Mouse (Mus musculus) granulocyte monocyte progenitor cell, adult 5-6 weeks (primary cell): Measurements from ENCODE around the gene Uncx. TPM values are rescaled to one million over a fixed set of nuclear protein-coding genes. Genes with fewer than 3 reads are reported as not detected.

Experiments
- ATAC-seq: replicated peaks from 2 replicates; pipeline ENCODE4 v1.8.0; 2016; ENCODE audit warnings: mild to moderate bottlenecking, moderate TSS enrichment, inconsistent platforms; ENCODE audit not compliant: poor library complexity, severe bottlenecking
- total RNA-seq, 2 experiments: library from RNA; stranded (forward) in 1 of 2; stranded (reverse) in 1 of 2; fragments of 200-712, 200-1000 nt in 1 of 2; fragments of >200 nt in 1 of 2; fragmentation: Nextera tagmentation in 1 of 2; gene quantifications; 2 replicates each; pipeline ENCODE4 v1.2.3; 2014 to 2017

Uncx gene
- total RNA-seq, 2 experiments from 2014 or later, result not detected

DNA sequence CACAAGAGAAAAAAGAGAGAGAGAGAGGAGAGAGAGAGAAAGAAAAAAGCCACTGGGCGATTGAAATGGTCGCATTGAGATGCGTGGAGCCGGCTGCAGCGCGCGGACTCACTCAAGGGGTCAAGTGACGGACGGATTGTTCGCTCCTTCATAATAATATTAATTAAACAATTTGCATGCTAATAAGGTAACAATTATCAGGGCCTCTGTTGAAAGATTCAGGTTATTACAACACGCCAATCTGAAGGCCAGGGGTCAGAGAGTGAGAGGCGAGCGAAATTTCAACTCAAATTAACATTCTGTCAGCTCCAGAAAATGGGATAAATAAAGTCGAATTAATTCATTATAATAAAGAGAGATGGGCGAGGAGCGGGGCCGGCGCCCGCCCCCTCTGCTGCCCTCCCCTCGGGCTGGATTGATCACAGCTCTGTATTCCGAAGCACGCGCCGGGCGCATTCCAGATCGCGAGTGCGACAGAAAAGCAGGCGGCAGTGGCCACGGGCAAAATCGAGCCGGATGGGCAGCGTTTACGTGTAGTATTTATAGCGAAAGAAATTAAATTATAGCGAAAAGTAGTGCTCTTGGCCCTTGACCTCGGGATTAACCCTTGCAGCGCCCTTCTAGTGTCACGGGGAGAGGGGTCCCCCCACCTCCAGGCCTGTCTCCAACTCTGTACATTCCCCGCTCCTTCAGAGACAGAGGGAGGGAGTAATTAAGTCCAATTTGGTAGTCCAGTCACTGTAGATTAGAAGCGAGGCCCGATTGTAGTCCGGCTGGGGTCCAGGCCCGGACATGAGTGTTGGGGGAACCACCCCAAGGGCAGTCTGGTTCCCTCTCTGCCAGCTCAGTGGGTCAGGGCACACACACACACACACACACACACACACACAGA is 1.9 kb upstream of the Uncx start:
- ATAC-seq, result no peak

DNA sequence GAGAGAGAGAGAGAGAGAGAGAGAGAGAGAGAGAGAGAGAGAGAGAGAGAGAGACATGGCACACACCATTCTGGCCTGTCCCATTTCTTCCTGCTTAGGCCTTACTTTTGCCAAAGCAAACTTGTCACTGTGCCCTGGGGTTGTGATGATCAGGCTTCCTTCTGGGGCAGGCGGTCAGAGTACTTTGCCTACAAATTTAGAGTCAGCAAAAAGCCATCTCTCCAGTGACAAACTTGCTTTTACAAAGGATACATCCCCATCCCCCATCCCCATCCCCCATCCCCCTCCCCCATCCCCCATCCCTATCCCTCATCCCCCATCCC is 1.3 kb upstream of the Uncx start:
- ATAC-seq, result no peak

DNA sequence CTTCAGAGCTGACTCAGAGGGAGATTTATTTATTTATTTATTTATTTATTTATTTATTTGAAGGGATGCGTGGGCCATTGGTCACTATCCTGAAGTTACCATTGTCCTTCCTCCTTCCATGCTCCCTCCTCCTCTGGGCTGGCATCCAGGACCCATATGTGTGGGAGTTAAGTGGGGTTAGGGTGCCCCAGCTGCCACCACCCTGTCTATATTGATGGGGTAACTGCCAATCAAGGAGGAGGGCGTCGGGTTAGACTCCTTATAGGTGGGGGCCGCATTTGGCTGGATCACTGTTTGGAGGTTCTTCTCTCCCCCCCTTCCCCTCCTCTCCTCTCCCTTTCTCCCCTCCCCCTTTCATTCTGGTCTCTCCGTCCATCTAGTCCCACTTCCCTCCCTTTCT is 738 bp upstream of the Uncx start:
- no peak for ATAC-seq

DNA sequence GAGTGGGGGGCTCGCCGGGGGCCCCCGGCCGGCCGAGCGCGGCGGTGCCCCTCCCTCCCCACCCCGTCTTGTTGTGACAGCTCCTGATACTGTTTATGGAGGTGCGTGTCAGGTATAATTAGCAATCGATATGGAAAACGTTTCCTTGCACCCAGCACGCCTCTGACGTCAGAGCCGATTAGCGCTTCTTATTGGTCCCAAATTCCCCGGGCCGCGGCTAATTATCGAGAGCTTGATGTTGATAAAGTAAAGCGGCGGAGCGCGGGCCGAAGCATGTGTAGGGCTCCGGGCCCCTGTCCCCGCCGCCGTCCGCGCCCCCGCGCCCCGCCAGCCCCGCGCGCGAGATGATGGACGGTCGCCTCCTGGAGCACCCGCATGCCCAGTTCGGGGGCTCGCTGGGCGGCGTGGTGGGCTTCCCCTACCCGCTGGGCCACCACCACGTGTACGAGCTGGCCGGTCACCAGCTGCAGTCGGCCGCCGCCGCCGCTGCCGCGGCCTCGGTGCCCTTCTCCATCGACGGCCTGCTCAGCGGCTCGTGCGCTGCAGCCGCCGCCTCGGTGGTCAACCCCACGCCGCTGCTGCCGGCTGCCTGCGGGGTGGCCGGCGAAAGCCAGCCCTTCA is 466 bp downstream of the Uncx start:
- no peak for ATAC-seq

DNA sequence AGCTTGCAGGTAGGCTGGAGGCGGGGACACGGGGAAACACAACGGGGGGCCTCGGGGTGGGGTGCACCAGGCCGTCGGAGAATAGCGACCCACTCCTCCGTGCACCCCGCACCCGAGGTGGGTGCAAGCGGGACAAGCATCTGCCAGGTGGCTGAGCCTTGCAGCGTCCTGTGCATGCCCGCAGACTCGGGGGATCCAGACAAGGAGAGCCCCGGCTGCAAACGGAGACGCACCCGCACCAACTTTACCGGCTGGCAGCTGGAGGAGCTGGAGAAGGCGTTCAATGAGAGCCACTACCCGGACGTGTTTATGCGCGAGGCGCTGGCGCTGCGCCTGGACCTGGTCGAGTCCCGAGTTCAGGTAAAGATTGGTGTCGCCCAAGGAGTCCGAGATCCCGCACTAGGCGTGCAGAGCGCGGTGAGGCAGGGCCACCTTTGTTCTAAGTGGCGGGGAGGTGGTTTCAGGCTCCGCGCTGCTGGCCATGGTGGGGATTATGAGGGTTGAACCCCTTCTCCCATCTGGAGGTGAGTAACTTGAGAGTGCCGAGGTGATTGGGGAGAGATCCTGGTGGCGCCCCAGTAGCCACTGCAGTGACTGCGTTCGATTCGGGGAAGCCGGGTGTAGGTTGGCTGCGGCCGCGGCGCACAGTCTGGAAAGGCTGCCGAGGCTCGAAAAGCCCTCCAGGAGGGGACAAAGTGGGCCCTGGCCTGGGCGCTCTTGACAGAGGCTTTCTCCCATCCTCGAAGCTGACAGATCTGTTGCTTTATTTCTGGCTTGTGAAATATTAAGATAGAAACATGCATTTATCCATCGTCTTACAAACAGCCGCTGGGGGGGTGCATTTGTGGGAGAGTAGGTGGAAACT is 1.2 kb downstream of the Uncx start:
- no peak for ATAC-seq

DNA sequence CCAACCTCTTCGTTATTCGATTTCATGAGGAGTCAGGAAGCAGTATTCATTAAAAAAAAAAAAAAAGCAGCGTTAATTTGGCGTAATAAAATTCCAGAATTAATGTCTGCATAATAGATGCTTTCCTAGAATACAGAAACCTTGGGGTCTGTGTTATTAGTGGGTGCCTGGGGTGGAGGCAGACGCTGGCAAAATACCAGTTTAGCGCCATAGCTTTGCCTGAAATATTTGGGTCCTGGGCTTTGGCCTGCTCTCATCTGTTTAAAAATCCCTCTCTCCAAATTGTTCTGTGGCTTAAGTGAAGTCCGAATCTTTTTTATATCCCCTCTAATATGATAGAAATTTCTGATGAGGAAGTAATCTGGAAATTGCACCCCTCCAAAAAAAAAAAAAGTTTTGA is 1.9 kb downstream of the Uncx start:
- ATAC-seq, result no peak

DNA sequence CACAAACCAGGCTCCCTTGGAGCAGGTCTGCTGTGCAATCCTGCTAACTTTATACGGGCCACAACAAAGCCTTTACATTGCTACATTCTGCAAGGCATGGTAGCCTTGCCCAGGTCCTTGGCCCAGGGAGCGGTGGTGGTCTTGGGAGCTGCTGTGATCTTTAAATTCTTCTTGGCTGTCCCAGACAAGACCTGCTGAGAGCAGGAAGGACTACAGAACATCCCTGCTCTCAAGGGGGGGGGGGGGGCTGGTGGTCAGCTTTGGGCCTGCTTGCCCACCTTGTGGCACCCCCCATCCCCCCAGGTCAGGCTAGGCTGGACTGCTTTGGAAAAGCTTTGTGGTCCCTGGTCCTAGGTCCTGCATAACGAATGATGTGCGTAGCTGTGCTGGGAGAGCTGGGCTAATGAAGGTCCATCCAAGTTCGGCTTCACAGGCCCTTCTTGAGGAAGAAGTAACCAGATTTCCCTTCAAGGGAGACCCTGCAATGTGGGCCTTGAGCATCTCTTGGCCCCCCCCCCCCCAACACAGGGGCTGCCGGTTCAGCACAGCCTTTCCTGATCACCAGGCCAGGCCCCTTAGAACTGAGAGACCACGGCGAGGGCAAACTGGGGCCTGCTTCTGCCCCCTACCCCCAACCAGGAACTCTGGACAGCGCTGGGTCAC is 2.5 kb downstream of the Uncx start:
- no peak for ATAC-seq

DNA sequence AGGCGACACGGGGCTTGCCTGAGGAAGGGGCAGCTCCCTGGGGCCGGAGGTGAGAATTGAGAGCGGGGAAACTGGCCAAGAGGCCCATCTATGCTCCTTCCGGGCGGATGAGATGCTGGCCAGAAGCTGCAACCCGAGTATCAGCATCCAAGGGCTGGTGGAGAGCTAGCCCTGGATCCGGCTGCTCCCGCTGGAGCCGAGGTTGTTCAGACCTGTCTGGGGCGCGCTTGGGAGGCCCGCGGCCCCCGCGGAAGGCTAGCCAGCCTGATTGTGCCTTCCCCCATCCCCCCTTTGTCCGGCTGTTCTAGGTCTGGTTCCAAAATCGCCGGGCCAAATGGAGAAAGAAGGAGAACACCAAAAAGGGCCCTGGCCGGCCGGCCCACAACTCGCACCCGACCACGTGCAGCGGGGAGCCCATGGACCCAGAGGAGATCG is 3.1 kb downstream of the Uncx start:
- ATAC-seq, result no peak

DNA sequence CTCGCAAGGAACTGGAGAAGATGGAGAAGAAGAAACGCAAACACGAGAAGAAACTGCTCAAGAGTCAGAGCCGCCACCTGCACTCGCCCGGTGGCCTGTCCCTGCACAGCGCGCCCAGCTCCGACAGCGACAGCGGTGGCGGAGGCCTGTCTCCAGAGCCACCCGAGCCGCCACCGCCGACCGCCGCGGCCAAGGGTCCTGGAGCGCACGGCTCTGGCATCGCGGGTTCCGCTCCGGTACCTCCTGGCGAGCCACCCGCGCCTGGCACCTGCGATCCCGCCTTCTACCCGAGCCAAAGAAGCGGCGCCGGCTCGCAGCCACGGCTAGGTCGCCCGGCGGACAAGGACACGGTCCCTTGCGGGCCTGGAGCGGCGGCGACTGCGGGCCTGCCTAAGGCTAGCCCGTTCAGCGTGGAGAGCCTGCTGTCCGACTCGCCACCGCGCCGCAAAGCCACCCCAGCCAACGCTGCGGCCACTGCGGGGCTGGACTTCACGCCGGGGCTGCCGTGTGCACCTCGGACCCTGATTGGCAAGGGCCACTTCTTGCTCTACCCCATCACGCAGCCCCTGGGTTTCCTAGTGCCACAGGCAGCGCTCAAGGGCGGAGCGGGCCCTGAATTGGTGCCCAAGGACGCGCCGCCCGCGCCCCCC is 3.6 kb downstream of the Uncx start:
- no peak; the same call in 1 of the 2 replicates for ATAC-seq

DNA sequence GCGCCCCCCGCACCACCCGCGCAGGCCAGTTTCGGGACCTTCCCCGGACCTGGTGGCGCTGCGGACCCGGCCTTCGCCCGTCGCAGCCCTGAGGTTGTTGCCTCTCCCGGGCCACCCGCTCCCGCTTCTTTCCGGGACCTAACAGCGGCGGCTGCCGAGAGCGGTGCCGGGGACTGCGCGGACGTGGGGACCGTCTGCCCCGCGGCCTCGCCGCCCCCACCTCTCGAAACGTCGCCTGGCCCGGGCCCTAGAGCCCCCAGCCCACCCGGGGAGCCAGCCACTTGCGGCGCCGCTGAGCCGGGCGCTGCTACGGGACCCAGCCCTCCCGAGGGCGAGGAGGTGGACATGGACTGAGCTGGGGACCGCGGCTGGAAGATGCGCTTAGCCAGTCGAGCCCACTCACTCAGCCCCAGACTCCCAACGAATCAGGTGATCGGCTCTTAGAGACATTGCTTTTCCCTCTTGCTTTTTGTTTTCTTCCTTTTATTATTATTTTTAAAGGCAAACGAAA is 4.2 kb downstream of the Uncx start:
- ATAC-seq, result no peak

DNA sequence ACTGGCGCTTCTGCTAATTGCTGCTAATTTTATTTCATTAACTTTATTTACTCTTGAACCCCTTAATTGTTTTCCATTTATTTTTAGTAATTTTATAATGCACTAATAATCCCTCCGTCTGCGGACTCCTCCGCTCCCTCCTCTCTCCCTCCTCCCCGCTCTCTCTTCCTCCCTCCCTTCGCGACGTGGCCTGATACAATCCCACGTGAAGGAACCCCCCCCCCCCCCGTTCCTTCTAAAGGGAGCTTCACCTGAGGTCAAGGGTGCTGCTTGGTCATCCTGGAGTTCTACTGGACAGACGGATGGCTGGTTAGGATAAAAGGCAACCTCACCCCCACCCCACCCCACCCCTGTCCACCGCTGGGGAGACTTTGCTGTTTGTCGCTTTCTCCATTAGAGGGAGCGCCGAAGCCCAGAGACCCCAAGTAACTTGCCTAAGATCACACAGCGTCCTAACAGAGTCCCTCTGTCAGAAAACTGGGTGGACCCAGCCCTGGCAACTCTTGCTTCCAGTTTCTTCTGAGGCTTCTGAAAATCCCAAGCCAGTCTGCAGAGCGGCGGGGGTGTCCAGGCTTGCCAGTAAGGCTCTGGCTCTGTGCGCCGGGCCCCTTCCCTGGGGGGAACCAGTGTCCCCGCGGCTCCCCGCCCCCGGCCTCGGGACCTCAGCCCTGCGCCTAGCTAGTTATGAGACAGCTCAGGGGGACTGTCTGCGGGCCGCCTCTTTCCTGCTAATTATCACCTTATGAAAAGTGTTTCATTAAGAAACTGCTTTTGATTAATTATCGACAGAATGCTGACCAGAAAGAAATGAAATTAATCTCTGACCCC is 10.4 kb downstream of the Uncx start:
- ATAC-seq, result no peak

DNA sequence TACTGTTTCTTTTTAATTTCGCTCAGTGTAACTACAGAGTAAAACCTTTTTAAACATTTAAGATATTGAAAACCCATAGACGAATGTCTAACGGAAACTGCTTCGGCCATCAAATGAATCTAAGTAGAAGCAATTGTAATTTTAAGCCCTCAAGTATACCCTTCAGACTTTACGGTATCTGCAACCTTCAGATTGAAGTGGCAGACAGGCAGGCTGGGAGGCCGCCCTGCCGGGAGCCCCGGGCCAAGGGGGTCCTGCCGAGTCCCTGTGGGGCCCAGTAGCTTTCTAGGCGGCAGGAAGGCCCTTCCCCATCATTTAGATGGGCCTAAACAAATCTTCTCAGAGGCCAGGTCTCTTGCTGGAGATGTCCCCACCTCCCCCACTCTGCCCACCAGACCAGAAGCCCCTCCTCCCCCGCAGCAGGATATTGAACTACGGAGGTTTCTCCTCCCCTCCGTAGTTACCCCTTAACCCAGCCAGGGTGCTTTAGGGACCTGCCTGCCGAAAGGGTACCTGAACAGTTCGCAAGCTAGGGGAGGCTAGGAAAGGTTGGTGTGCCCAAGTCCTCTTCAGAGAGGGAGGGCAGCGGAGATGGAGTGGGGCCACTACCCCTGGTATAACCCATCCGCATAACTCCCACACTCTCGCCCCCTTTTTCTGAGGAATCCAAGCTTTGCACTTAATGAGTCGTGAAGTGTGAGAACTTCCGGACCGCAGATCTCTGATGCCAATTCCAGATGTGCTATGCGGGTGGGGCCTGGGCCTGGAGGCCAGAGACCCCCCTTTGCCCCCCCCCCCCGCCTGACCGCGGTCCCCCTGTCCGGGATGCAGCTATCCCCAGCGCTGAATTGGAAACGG is 11.4 kb downstream of the Uncx start:
- no peak for ATAC-seq

DNA sequence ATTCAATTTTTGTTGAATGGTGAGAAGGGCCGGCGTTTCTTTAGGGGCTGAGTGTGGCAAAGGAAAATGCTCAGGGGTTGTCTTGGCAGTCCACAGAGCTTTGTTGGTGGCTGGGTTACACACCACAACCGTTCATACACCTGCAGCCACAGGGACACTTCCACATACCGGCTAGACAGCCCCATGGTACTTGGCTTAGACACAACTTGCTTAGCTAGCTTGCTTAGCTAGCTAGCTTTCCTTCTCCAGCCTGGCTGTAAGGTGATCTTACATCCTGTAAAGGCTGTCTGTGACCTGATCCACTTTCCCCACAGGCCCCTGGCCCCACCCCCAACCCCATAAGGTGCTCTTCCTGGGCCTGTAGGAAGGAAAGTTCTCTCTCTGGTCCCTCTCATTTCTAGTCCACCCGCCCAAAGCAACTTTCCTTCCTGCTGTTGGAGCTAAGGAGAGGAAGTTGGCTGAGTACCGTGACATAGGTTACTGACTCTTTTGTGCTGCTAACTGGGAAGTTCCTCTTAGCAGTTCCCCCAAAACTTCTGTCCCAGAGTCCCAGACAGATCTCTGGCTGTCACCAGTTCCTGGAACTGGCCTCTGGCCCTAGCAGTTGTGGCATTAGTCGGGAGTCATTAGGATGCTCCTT is 12.3 kb downstream of the Uncx start:
- ATAC-seq, result peak; percentile 51

DNA sequence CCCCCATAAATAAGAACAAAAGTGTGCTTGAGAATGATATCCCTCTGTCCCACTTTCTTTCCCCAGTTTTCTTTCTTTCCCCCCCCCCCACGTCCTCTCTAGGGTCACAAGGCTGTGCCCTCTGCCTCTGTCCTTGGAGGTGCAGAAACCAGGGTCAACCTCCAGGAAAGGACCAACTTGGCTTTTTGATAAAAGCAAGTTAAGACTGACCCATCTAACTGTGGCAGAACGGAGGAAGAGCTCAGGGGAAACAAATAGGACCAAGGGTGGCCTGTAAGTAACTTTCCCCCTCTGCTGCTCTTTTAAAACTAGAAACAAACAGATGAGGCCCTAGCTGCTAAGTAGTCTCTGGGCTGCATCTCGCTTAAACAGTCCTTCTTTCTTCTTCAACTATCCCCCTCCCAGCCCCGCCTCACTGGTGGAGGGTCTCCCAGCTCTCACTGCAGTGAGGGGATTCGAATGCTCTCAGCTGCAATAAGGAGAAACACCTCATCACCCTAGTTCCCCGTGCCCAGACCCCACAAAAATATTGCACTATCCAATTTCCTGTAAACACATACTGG is 12.9 kb downstream of the Uncx start:
- ATAC-seq, result no peak

DNA sequence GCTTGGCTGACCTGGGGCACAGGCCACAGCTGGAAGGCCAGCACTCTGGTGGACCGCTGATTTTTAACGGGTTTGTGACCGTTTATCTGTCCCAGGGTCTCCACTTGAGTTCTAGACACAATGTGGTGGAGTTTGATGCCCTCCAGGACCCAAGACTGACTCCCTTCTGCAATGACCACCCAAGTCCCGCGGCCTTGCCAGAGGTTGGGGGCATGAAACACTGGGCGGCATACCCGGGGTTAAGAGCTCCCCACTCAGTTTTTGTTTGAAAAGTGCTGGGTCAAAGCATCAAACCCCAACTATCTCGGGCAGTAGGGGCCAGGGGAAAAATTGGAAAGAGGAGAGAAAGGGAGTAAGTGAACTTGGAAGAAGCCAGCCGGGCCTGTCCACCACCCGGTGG is 13.8 kb downstream of the Uncx start:
- no peak for ATAC-seq

DNA sequence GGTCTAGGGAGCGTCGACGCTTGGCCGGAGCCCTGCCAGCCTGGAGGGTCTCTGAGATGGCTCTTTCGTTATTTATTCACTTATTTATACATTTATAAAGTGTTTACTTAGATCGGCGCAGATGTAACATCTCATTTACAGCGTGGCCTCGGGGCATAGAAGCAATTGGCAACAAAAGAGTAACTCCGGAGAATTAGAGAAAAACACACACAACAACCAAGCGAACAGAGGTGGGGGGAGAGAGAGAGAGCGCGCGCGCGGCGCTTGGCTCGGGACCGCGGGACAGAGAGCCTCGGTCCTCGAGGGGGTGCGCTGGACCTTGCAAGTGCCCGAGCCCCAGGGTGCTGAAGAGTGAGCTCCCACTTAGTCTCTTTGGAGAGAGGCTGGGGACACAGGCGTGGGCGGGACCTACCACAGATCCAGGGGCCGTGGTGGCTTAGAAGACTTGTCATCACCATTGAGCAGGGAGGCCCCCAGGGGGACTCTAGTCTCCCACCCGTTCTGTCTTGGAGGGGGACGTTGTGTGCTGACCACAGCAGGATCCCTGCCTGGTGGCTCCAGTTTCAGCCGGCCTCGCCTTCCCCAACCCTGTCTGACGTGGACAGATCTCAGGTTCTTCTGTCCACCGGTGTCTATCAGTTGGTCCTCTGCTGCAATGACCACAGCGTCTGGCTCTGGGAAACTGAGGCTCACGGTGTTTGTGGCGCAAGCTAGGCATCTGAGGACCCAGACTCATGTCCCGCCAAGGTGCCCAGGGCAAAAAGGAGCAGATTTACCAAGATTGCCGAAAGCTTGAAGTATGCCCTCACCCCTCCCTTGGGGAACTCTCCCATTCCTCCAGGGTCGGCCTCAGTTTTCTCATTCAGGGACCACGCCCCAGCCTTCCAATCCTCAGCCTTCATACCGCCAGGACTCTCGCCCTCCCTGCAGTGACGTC is 14.5 kb downstream of the Uncx start:
- no peak for ATAC-seq
